Mouse (Mus musculus) erythroblast, embryonic 14.5 days (primary cell): ENCODE data around the gene Vpreb3.

Source experiments
- GATA1 ChIP-seq: IDR thresholded peaks from 2 replicates; pipeline ENCODE4 v1.6.1; 2012; ENCODE audit warnings: low read length, inconsistent platforms, mixed read lengths
- TAL1 ChIP-seq: IDR thresholded peaks from 3 replicates; pipeline ENCODE4 v1.6.1; 2012; ENCODE audit warnings: low read length, inconsistent platforms, mixed read lengths

GRCm38 (mm10) chr10:75924324-75924723 lies 18.5 kb upstream of the Vpreb3 start:
- TF ChIP-seq GATA1 (no peak), TAL1 (no peak)
